Mouse (Mus musculus): Measurements from ENCODE around the gene Grb2.

The Grb2 gene

GRCm38 (mm10) chr11:115627705-115628464 lies 80.5 kb downstream of the Grb2 start, which contains the start of gene Slc25a19:
Gene Slc25a19, minus strand, starts transcription at chr11:115628295.
- DNase-seq (ENCODE audit: low spot score in 2 of 2) = peak; percentile 100

GRCm38 (mm10) chr11:115626824-115627616 lies 81.4 kb downstream of the Grb2 start:
- DNase-seq (ENCODE audit: low spot score in 2 of 2) = no peak

GRCm38 (mm10) chr11:115625877-115626276 lies 82.5 kb downstream of the Grb2 start:
- no peak for DNase-seq (ENCODE audit: low spot score in 2 of 2)

DNA sequence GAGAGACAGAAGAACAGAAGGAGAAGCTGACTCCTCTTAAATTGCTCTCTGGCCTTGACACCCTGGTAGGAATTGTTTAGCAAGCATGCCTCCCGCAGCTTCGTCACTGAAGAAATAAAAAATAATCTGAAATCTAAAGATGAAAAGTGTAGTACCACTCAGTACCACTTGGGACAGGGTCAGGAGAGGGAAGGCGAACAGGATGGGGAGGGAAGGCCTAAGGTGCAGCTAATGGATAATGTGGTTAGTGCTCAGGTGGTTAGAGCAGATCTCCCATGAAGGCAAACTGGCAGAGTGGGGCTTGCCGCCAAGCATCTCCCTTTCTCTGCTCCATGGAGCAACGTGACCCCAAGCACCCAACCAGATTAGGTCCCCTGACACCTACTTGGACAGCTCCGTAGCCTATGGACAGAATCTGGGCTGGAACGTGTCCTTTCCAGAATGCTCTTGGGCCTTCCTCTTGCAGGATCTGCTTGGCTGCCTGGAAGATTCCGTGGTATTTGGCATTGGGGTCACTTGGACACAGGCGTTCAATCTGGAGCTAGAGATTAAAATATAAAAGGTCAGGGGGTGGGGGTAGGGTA lies 84.8 kb downstream of the Grb2 start:
- no peak for DNase-seq (ENCODE audit: low spot score in 2 of 2)

GRCm38 (mm10) chr11:115619949-115620348 lies 88.4 kb downstream of the Grb2 start:
- DNase-seq (ENCODE audit: low spot score in 2 of 2) = no peak

GRCm38 (mm10) chr11:115618732-115619516 lies 89.5 kb downstream of the Grb2 start:
- no peak for DNase-seq (ENCODE audit: low spot score in 2 of 2)

DNA sequence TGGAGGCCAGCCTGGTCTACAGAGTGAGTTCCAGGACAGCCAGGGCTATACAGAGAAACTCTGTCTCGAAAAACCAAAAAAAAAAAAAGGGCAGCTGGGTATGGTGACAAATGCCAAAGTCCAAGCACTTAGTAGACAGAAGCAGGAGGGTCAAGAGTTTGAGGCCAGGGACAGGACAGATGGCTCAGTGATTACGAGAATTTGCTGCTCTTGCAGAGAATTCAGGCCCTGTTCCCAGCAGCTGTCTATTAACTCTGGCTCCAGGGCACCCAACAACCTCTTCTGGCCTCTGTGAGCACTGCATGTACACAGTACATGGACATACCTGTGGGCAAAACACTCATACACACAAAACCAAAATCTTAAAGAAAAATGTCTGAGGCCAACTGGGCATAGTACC lies 90.4 kb downstream of the Grb2 start:
- DNase-seq (ENCODE audit: low spot score in 2 of 2) = no peak

DNA sequence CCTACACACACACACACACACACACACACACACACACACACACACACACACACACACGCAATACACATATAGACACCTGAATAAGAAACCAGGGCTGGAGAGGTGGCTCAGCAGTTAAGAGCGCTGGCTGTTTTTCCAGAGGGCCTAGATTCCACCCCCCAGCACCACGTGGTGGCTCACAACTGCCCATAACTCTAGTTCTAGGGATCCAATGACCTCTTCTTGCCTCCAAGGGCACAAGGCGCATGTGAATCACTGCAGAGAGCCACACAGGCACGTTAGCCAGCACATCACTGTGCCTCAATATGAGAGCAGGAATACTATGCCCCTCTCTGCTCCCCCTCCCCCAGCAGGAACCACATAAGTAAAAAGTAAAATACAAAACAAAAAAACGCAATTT lies 91.5 kb downstream of the Grb2 start:
- no peak for DNase-seq (ENCODE audit: low spot score in 2 of 2)

DNA sequence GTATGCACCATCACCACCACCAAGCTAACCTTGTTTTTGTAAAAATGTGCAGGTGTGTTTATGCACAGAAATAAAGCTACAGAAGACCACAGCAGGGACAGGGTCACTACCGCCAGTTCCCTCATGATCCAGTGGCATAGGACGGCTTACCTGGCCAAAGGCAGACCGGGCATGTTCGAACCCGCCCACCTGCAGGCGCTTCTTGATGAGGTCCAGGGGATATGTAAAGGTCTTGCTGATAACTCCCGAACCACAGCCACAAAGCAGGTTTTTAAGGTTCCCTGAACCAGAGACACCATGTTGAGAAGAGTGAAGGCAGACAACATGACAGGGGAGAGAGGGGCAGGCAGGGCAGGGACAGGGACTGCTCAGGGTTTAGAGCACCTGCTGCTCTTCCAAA lies 92.0 kb downstream of the Grb2 start:
- DNase-seq (ENCODE audit: low spot score in 2 of 2) = no peak

DNA sequence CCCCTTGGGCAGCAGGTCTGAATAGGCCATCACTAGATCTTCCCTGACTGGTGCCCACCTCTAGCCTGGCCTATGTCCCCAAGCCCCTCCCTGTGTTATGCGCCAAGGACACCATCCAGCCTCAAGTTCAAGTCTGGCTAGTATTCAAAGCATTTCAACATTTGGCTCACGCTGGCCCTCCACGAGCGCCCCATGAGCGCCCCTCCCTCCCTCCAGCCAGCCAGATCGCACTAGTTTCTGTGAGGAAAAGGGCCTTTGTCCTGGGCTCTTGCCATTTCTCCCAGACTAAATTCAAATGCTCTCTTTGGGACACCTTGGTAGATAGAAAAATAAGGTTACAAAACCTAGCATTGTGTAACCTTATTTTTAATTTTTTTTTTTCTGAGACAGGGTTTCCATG lies 92.5 kb downstream of the Grb2 start:
- DNase-seq (ENCODE audit: low spot score in 2 of 2) = no peak

- DNase-seq (ENCODE audit: low spot score in 2 of 2) = no peak
Observed at GRCm38 (mm10) chr11:115615108-115615825, 93.1 kb downstream of the Grb2 start.

DNA sequence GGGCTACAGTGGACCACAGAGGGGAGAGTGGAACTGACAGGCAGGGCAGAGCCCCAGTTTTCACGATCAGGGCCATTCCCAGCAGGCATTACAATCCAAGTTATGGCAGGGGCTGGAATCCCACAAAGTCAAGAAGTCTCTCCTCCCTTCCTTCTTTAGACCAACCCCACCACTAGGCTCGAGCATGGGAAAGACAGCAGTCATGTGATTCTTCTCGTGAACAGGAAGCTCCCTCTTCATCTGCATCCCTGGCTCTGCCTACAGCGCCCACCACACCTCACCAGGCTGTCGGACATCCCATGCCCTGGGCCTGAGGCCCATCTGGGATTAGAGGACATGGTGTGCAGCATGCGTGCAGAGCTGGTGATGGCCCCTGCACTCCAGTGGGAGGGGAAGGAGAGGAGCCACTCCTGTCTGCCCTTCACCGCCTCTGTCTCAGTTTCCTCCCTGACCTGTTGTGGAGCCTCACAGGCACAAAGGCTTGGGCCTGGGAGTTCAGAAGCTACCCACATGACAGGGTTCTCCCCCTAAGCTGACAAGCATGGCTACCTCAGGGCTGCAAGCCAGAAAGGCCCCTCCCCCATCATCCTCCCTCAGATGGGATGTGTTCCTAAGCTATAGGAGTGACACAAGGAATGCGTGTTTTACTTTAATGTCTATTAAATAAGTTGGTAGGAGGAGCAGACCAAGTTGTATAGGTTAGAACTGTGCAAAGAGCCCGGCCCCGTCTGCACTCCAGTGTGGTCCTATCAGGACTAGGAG lies 93.9 kb downstream of the Grb2 start:
- no peak for DNase-seq (ENCODE audit: low spot score in 2 of 2)

- DNase-seq (ENCODE audit: low spot score in 2 of 2) = no peak
Observed at GRCm38 (mm10) chr11:115613138-115613945, 95.1 kb downstream of the Grb2 start.

DNA sequence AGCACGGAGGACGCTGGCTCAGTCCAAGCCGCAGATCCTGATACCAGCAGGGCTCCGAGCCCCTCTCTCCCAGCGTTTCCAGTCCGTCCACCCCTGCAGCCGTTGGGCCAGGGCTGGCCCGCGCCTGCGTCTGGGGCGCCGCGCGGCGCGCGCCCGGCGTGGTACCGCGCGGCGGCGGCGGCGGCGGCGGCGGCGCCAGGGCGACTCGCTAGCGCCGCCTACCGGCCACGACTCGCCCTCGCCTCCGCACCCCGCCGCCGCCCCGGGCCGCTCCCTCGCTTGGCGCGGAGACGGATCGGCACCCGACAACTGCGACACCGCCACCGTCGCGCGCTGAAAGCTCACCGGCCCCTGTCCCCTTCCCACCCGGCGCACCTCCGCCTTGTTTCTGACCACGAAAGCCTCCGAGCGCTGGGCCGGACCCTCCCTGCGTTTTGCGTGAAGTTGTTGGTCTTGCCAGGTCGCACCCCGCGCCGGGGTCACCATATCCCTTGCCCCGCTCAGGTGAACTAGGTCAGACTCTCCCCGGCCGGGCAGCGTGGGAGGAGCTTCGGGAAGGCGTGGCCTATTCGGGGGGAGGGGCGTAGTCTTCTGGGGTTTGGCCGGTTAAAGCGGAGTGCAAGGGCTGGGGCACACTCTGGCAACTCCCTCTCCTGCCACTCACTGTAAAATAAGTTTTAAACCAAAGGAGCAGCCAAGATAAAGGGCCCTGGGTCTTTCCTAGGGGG lies 95.8 kb downstream of the Grb2 start, which contains the start of gene Mif4gd:
TSS of gene Mif4gd (minus strand) at position 560 of the 728 bp plus-strand sequence.
- DNase-seq (ENCODE audit: low spot score in 2 of 2) = peak; percentile 90 to 93

- peak; percentile 77 to 80 for DNase-seq (ENCODE audit: low spot score in 2 of 2)
Observed at GRCm38 (mm10) chr11:115612059-115612409, 96.4 kb downstream of the Grb2 start.

GRCm38 (mm10) chr11:115611173-115611572 lies 97.2 kb downstream of the Grb2 start:
- no peak for DNase-seq (ENCODE audit: low spot score in 2 of 2)

- DNase-seq (ENCODE audit: low spot score in 2 of 2) = no peak
Observed at GRCm38 (mm10) chr11:115609576-115609975, 98.8 kb downstream of the Grb2 start.

DNA sequence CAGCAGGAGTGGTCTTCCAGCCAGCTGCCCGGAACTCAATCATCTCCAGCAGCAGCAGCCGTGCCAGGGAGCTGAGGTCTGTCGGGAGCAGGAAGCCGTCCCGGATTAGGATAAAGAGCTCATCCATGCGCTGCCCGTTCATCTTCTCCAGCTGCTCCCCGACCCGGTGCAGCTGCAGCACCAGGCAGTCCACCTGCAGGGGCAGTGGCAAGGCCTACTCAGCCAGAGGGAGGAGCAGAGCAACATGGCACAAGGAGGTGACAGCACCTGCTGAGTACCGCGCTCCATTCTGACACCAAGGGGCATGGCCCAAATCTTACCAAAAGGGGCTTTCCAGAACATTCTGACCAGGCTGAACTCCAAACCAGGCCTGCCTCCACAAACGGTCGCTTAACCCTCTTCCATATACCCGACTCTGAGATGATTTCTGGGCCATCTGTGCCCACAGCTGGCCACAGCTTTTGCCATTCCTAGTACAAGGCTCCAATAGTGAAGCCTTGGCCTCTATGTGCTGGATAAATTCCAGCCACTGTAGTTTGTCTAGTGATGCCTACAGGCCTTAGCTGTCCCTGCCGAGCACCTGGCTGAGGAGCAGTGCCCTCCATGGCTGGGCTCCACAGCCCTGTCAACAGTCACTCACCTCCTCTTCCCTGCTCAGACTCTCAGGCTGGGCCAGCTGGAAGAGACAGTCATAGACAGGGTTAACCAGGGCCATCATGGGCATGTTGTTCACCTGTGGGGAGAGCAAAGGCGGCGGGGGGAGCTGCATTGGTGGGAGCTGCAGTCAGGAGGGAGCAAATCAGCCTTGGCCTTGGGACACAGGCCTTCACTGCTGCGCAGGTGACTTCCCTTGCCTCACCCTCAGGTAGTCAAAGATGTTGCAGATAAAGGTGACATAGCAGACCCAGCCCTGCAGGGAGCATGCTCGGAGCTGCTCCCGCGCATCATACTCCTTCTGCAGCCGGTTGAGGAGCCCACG lies 99.7 kb downstream of the Grb2 start:
- DNase-seq (ENCODE audit: low spot score in 2 of 2) = no peak

Data from heart, adult 9 months (tissue).